Mouse (Mus musculus) neural tube, postnatal 0 days (tissue): Measurements from ENCODE around the gene Gm29289. TPM values are rescaled to one million over a fixed set of nuclear protein-coding genes. Genes with fewer than 3 reads are reported as not detected.

ENCODE experiments used
- polyA plus RNA-seq: library from polyadenylated mRNA; unstranded; fragments of >200 nt; fragmentation: Nextera tagmentation; extraction: Ambion mirVana; gene quantifications from 2 replicates; pipeline ENCODE4 v1.2.1, GENCODE M21; 2015

The Gm29289 gene
- polyA plus RNA-seq, result not detected in 2 replicates

GRCm38 (mm10) chrY:2932282-2932681 is at the start of gene Gm29289:
TSS of gene Gm29289 (plus strand) at chrY:2932582.

DNA sequence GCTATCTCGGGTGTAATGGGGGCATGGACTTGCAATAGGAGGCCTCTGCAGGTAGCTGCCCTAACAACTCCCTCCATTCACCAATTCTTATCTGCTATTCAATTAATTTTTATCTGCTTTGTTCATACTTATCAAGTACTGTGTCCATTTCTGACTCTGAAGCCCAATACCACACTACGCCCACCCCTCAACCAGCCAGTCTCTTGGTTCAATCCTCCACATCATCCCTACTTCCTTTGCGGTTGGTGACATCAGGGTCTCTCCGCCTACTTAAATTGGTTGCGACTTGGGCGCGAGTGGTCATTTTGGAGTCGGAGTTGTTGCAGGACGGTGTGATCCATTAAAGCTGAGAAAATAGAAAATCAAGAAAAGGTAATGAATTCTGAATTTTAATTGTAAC is 31.7 kb upstream of the Gm29289 start, which contains the start of gene Gm10352:
TSS of gene Gm10352 (plus strand) at position 301 of the 400 bp plus-strand sequence.

Other genes starting within 250 kb of the Gm29289 start
- not detected in 2 replicates for gene H2al2b, start 211.9 kb upstream of the Gm29289 start, polyA plus RNA-seq
- not detected in 2 replicates for gene Gm4064, start 136.4 kb upstream of the Gm29289 start, polyA plus RNA-seq
- not detected in 2 replicates for gene Rbmy, start 101.9 kb upstream of the Gm29289 start, polyA plus RNA-seq
- not detected in 2 replicates for gene Gm10256, start 101.9 kb upstream of the Gm29289 start, polyA plus RNA-seq
- gene Gm10352, start 31.6 kb upstream of the Gm29289 start, polyA plus RNA-seq, result 0.41 TPM in 1 of 2 replicates, not detected in the other